Mouse (Mus musculus) limb, embryonic 15.5 days (tissue): Measurements from ENCODE around the gene Crip2. TPM values are rescaled to one million over a fixed set of nuclear protein-coding genes. Genes with fewer than 3 reads are reported as not detected.

Source experiments
- ATAC-seq: fragments of 200-750 bp; cut with Nextera tagmentation; 2 replicates; pipeline ENCODE4 v1.8.0; 2017; ENCODE audit warnings: low read depth, moderate TSS enrichment; ENCODE audit not compliant: insufficient number of reproducible peaks, low FRiP score, low TSS enrichment
- H3K27ac ChIP-seq: fragments of 300-500 bp; sonication (generic); 2 replicates; pipeline ENCODE4 v1.5.1; 2015; ENCODE audit warnings: moderate library complexity, mild to moderate bottlenecking, inconsistent platforms
- H3K27me3 ChIP-seq: fragments of 300-500 bp; sonication (generic); 2 replicates; pipeline ENCODE4 v1.6.1; 2015; ENCODE audit warnings: inconsistent platforms
- H3K36me3 ChIP-seq: fragments of 300-500 bp; sonication (generic); 2 replicates; pipeline ENCODE4 v1.6.1; 2015; ENCODE audit warnings: inconsistent platforms
- H3K4me1 ChIP-seq: fragments of 300-500 bp; sonication (generic); 2 replicates; pipeline ENCODE4 v1.6.1; 2015; ENCODE audit warnings: inconsistent platforms
- H3K4me2 ChIP-seq: fragments of 300-500 bp; sonication (generic); 2 replicates; pipeline ENCODE4 v1.6.1; 2015; ENCODE audit warnings: mild to moderate bottlenecking, inconsistent platforms
- H3K4me3 ChIP-seq: fragments of 300-500 bp; sonication (generic); 2 replicates; pipeline ENCODE4 v1.5.1; 2015; ENCODE audit warnings: mild to moderate bottlenecking, inconsistent platforms
- H3K9ac ChIP-seq: fragments of 300-500 bp; sonication (generic); 2 replicates; pipeline ENCODE4 v1.6.1; 2015; ENCODE audit warnings: inconsistent platforms
- H3K9me3 ChIP-seq: fragments of 300-500 bp; sonication (generic); 2 replicates; pipeline ENCODE4 v1.6.1; 2016; ENCODE audit warnings: inconsistent platforms
- WGBS: fragments of 180-500 bp; shearing (Covaris S2); methylation state at CpG from one replicate; pipeline ENCODE4 v1.1.7; 2015; 5-methylcytosine and 5-hydroxymethylcytosine counted together
- polyA plus RNA-seq: library from polyadenylated mRNA; unstranded; fragments of >200 nt; fragmentation: Nextera tagmentation; extraction: Ambion mirVana; gene quantifications from 2 replicates; pipeline ENCODE4 v1.2.1, GENCODE M21; 2015

Crip2 gene
- 113 and 182 TPM in 2 replicates for polyA plus RNA-seq

- peak within 1 kb of the TSS; percentile 28; the same call in 1 of the 2 replicates for H3K9ac ChIP-seq
- peaks cover 46% of the 10 kb centered on the region for H3K4me1 ChIP-seq
- peak; percentile 73 for ATAC-seq
- peaks cover 40% of the 10 kb centered on the region for H3K27me3 ChIP-seq
- H3K4me3 ChIP-seq, result peak within 1 kb of the TSS; percentile 54
- peak within 1 kb of the TSS; percentile 57 for H3K27ac ChIP-seq
- no peaks in the 10 kb centered on the region for H3K9me3 ChIP-seq
- peaks cover 38% of the 10 kb centered on the region for H3K36me3 ChIP-seq
- under 1% methylated on average over 66 of the region's 68 CpGs for WGBS
- peak within 1 kb of the TSS; percentile 85 for H3K4me2 ChIP-seq
These were observed at the start of gene Crip2 for GRCm38 (mm10) chr12:113139908-113140615. Gene Crip2, plus strand, starts transcription at chr12:113140236.

GRCm38 (mm10) chr12:113097040-113097439, 43.0 kb upstream of the Crip2 start:
- Histone ChIP-seq H3K27ac (no peak overlapping the region), H3K4me2 (peak overlapping the region; percentile 91; the same call in 1 of the 2 replicates), H3K36me3 (0 out of 2 replicates have a peak, but pooled peaks cover 4% of the 10 kb centered on the region), H3K4me1 (peaks cover 41% of the 10 kb centered on the region), H3K9me3 (no peaks in the 10 kb centered on the region), H3K4me3 (peak overlapping the region; percentile 95), H3K9ac (no peak overlapping the region), H3K27me3 (no peaks in the 10 kb centered on the region)
- ATAC-seq, result no peak
- whole genome bisulfite sequencing, result 78% methylated on average over 5 of the region's 5 CpGs

GRCm38 (mm10) chr12:113097749-113098281, 42.2 kb upstream of the Crip2 start, which contains the start of gene Mta1:
Gene Mta1, plus strand, starts transcription at chr12:113098278.
- WGBS, result 3% methylated on average over 21 of the region's 53 CpGs
- ATAC-seq, result peak; percentile 42; the same call in 1 of the 2 replicates
- H3K4me1 ChIP-seq, result peaks cover 48% of the 10 kb centered on the region

GRCm38 (mm10) chr12:113098530-113099151, 41.4 kb upstream of the Crip2 start:
- H3K27me3 ChIP-seq, result no peaks in the 10 kb centered on the region
- H3K4me1 ChIP-seq, result peaks cover 56% of the 10 kb centered on the region
- peak overlapping the region; percentile 88 for H3K27ac ChIP-seq
- H3K4me3 ChIP-seq, result peak overlapping the region; percentile 95
- 0 out of 2 replicates have a peak, but pooled peaks cover 9% of the 10 kb centered on the region for H3K36me3 ChIP-seq
- H3K9me3 ChIP-seq, result no peaks in the 10 kb centered on the region
- H3K4me2 ChIP-seq, result peak overlapping the region; percentile 85
- WGBS, result under 1% methylated on average over 36 of the region's 60 CpGs
- no peak for ATAC-seq
- peak overlapping the region; percentile 96 for H3K9ac ChIP-seq

More at GRCm38 (mm10) chr12:113097749-113098281, 42.2 kb upstream of the Crip2 start, which contains the start of gene Mta1:
- peak within 1 kb of the TSS; percentile 91 for H3K4me2 ChIP-seq
- no peaks in the 10 kb centered on the region for H3K27me3 ChIP-seq
- peak within 1 kb of the TSS; percentile 96 for H3K9ac ChIP-seq
- H3K4me3 ChIP-seq, result peak within 1 kb of the TSS; percentile 95
- H3K9me3 ChIP-seq, result no peaks in the 10 kb centered on the region
- H3K27ac ChIP-seq, result peak within 1 kb of the TSS; percentile 88
- 0 out of 2 replicates have a peak, but pooled peaks cover 6% of the 10 kb centered on the region for H3K36me3 ChIP-seq

GRCm38 (mm10) chr12:113099470-113100237, 40.4 kb upstream of the Crip2 start:
- no peaks in the 10 kb centered on the region for H3K9me3 ChIP-seq
- no peak overlapping the region; the same call in 1 of the 2 replicates for H3K27ac ChIP-seq
- WGBS, result 27% methylated on average over 6 of the region's 6 CpGs
- no peaks in the 10 kb centered on the region for H3K27me3 ChIP-seq
- ATAC-seq, result no peak
- H3K36me3 ChIP-seq, result 0 out of 2 replicates have a peak, but pooled peaks cover 9% of the 10 kb centered on the region
- peak overlapping the region; percentile 95 for H3K4me3 ChIP-seq
- peaks cover 63% of the 10 kb centered on the region for H3K4me1 ChIP-seq
- peak overlapping the region; percentile 96 for H3K9ac ChIP-seq
- H3K4me2 ChIP-seq, result peak overlapping the region; percentile 85

GRCm38 (mm10) chr12:113100448-113101076, 39.5 kb upstream of the Crip2 start:
- no peaks in the 10 kb centered on the region for H3K9me3 ChIP-seq
- WGBS, result 67% methylated on average over 5 of the region's 5 CpGs
- H3K27me3 ChIP-seq, result no peaks in the 10 kb centered on the region
- H3K4me2 ChIP-seq, result peak overlapping the region; percentile 85; the same call in 1 of the 2 replicates
- ATAC-seq, result no peak
- H3K36me3 ChIP-seq, result 0 out of 2 replicates have a peak, but pooled peaks cover 14% of the 10 kb centered on the region
- H3K4me1 ChIP-seq, result peaks cover 63% of the 10 kb centered on the region
- H3K4me3 ChIP-seq, result no peak overlapping the region
- H3K9ac ChIP-seq, result no peak overlapping the region
- peak overlapping the region; percentile 27 for H3K27ac ChIP-seq

- 0 out of 2 replicates have a peak, but pooled peaks cover 17% of the 10 kb centered on the region for H3K36me3 ChIP-seq
- 74% methylated on average over 9 of the region's 9 CpGs for WGBS
These were observed 38.6 kb upstream of the Crip2 start for GRCm38 (mm10) chr12:113101251-113101960.

GRCm38 (mm10) chr12:113102461-113102860, 37.6 kb upstream of the Crip2 start:
- H3K4me1 ChIP-seq, result peaks cover 64% of the 10 kb centered on the region

More at GRCm38 (mm10) chr12:113101251-113101960, 38.6 kb upstream of the Crip2 start:
- Histone ChIP-seq H3K9me3 (no peaks in the 10 kb centered on the region), H3K4me1 (peaks cover 63% of the 10 kb centered on the region), H3K9ac (no peak overlapping the region), H3K27me3 (no peaks in the 10 kb centered on the region), H3K4me3 (no peak overlapping the region), H3K27ac (peak overlapping the region; percentile 27; the same call in 1 of the 2 replicates), H3K4me2 (no peak overlapping the region)
- ATAC-seq, result no peak

GRCm38 (mm10) chr12:113103846-113104451, 36.1 kb upstream of the Crip2 start:
- Histone ChIP-seq H3K9me3 (no peaks in the 10 kb centered on the region), H3K27ac (no peak overlapping the region), H3K4me1 (peaks cover 64% of the 10 kb centered on the region), H3K4me3 (no peak overlapping the region), H3K9ac (no peak overlapping the region), H3K27me3 (no peaks in the 10 kb centered on the region), H3K4me2 (no peak overlapping the region), H3K36me3 (0 out of 2 replicates have a peak, but pooled peaks cover 20% of the 10 kb centered on the region)
- ATAC-seq, result no peak
- WGBS, result 80% methylated on average over 8 of the region's 8 CpGs

More at GRCm38 (mm10) chr12:113102461-113102860, 37.6 kb upstream of the Crip2 start:
- H3K9me3 ChIP-seq, result no peaks in the 10 kb centered on the region
- no peak overlapping the region for H3K9ac ChIP-seq
- H3K4me2 ChIP-seq, result no peak overlapping the region
- no peaks in the 10 kb centered on the region for H3K27me3 ChIP-seq
- H3K4me3 ChIP-seq, result no peak overlapping the region
- no peak overlapping the region for H3K27ac ChIP-seq
- ATAC-seq, result no peak
- WGBS, result 64% methylated on average over 6 of the region's 6 CpGs
- H3K36me3 ChIP-seq, result 0 out of 2 replicates have a peak, but pooled peaks cover 17% of the 10 kb centered on the region

GRCm38 (mm10) chr12:113106386-113106785, 33.6 kb upstream of the Crip2 start:
- peaks cover 55% of the 10 kb centered on the region for H3K4me1 ChIP-seq

More at GRCm38 (mm10) chr12:113106386-113106785, 33.6 kb upstream of the Crip2 start:
- no peaks in the 10 kb centered on the region for H3K9me3 ChIP-seq
- H3K4me3 ChIP-seq, result no peak overlapping the region
- H3K4me2 ChIP-seq, result no peak overlapping the region
- no peak for ATAC-seq
- 0 out of 2 replicates have a peak, but pooled peaks cover 16% of the 10 kb centered on the region for H3K36me3 ChIP-seq
- 61% methylated on average over 6 of the region's 6 CpGs for WGBS
- no peak overlapping the region for H3K9ac ChIP-seq
- no peaks in the 10 kb centered on the region for H3K27me3 ChIP-seq
- no peak overlapping the region for H3K27ac ChIP-seq
